Mouse (Mus musculus): Measurements from ENCODE around the gene Gm20388.

- TF ChIP-seq POLR2A (IDR thresholded peaks at IDR 0.05; ENCODE audit: insufficient read depth, low read length): no peak
- peak; percentile 58 for TF ChIP-seq CTCF (IDR thresholded peaks at IDR 0.05; ENCODE audit: low read depth, low read length)
- TF ChIP-seq EP300 (IDR thresholded peaks at IDR 0.05; ENCODE audit: insufficient read depth, low read depth, low read length): no peak
Observed at GRCm38 (mm10) chr8:122135494-122135893, 2224.9 kb downstream of the Gm20388 start.

Measured in ES-Bruce4 (cell line).